Comparison of ENCODE assay signal across 16 mouse cellular contexts in genomic region chr2:28274006-28274405, GRCm38 (mm10).
"Had no signal": no experiment of that assay in that cellular context is flagged by ENCODE, and none has a peak within 500 bp of the region (broad histone marks: within the 10 kb centered on the region; RNA-seq: fewer than 3 reads in every experiment).

No protein-coding gene starts in this region.

- H3K36me3 ChIP-seq: lung, embryonic 15.5 days; midbrain, embryonic 13.5 days; midbrain, embryonic 15.5 days; neural tube, embryonic 12.5 days; stomach, embryonic 15.5 days had no signal

- H3K9ac ChIP-seq: lung, embryonic 15.5 days; midbrain, embryonic 13.5 days; midbrain, embryonic 15.5 days; neural tube, embryonic 12.5 days; stomach, embryonic 15.5 days had no signal

- H3K4me2 ChIP-seq: lung, embryonic 15.5 days; midbrain, embryonic 11.5 days; midbrain, embryonic 13.5 days; midbrain, embryonic 15.5 days; neural tube, embryonic 12.5 days; stomach, embryonic 15.5 days had no signal

- ATAC-seq: lung, postnatal 0 days; midbrain, embryonic 13.5 days; midbrain, embryonic 15.5 days had no signal

- DNase-seq: lung, postnatal 14 days; lung, postnatal 36 days; right cerebral cortex, postnatal 14 days; thymus, adult 2 months; thymus, postnatal 25 days; thymus, postnatal 4 days had no signal

- H3K4me1 ChIP-seq: megakaryocyte, embryonic 14.5 days had no signal

- H3K27me3 ChIP-seq: lung, embryonic 15.5 days; midbrain, embryonic 13.5 days; midbrain, embryonic 15.5 days; neural tube, embryonic 12.5 days; stomach, embryonic 15.5 days had no signal

- H3K27ac ChIP-seq: lung, embryonic 15.5 days; macrophage; midbrain, embryonic 13.5 days; midbrain, embryonic 15.5 days; neural tube, embryonic 12.5 days; stomach, embryonic 15.5 days; stomach, postnatal 0 days had no signal

- H3K4me3 ChIP-seq: lung, embryonic 15.5 days; megakaryocyte, embryonic 14.5 days; midbrain, embryonic 13.5 days; midbrain, embryonic 15.5 days; neural tube, embryonic 12.5 days; stomach, embryonic 15.5 days had no signal

- H3K9me3 ChIP-seq: lung, embryonic 15.5 days; megakaryocyte, embryonic 14.5 days; midbrain, embryonic 13.5 days; midbrain, embryonic 15.5 days; neural tube, embryonic 12.5 days; stomach, embryonic 15.5 days had no signal
